Mouse (Mus musculus) brain, embryonic 14.5 days (tissue): ENCODE data around the gene Creb3l4.

Source experiments
- CTCF ChIP-seq: fragments of 200-500 bp; IDR thresholded peaks from 2 replicates; pipeline ENCODE4 v1.5.1; 2012; ENCODE audit warnings: inconsistent platforms, mild to moderate bottlenecking, moderate library complexity, borderline replicate concordance; ENCODE audit not compliant: insufficient read depth, insufficient read length; ENCODE audit errors: extremely low read depth
- POLR2A ChIP-seq: fragments of 200-500 bp; IDR thresholded peaks from 2 replicates; pipeline ENCODE4 v1.6.1; 2012; ENCODE audit warnings: mild to moderate bottlenecking, inconsistent platforms, borderline replicate concordance; ENCODE audit not compliant: poor library complexity, insufficient read depth, insufficient read length, severe bottlenecking; ENCODE audit errors: extremely low read depth

- TF ChIP-seq POLR2A, result no peak
- TF ChIP-seq CTCF, result no peak
Observed at GRCm38 (mm10) chr3:90291982-90292344, 48.7 kb upstream of the Creb3l4 start.
